Mouse (Mus musculus) liver, adult 2 months (tissue): ENCODE data around the gene Slc46a1.

ENCODE experiments used
- CTCF ChIP-seq: fragments of 200-500 bp; IDR thresholded peaks from 2 replicates; pipeline ENCODE4 v1.5.1; 2011; ENCODE audit warnings: low read depth, low read length, control low read depth
- POLR2A ChIP-seq: fragments of 200-500 bp; IDR thresholded peaks from 2 replicates; pipeline ENCODE4 v1.6.1; 2011; ENCODE audit warnings: low read length, control low read depth; ENCODE audit not compliant: insufficient read depth; ENCODE audit errors: extremely low read depth

DNA sequence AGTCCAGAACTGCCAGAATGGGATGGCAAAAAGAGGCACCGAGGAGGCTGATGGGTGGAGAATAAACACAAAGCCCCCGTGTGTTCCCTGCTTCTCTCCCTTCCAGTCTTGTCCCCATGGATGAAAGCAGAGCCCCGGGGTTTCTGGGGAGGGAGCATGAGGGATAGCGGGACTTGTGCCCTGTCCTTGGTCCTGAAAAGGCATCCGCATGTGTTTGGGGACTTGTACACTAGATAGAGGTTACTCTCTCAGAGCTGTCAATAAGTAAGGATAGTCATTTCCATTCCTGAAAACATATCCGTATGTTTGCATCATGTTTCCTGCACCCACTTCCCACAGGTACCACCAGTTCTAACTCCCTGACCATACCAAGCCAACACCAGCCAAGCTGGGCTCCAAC is 30.4 kb downstream of the Slc46a1 start:
- TF ChIP-seq CTCF = no peak
- TF ChIP-seq POLR2A = no peak
